Mouse (Mus musculus) limb, embryonic 14.5 days (tissue): ENCODE data around the gene B4galt2. TPM values are rescaled to one million over a fixed set of nuclear protein-coding genes. Genes with fewer than 3 reads are reported as not detected.
A peak's percentile ranks its signal among the peaks of the same experiment; 100 is the strongest.

Experiments
- ATAC-seq: fragments of 200-750 bp; cut with Nextera tagmentation; 2 replicates; pipeline ENCODE4 v1.8.0; 2017; ENCODE audit warnings: low read depth, moderate number of reproducible peaks, moderate TSS enrichment; ENCODE audit not compliant: low FRiP score
- DNase-seq: peaks from one replicate; pipeline ENCODE4 v3.0.0-alpha.2; 2015; ENCODE audit warnings: low spot score
- H3K27ac ChIP-seq: fragments of 300-500 bp; sonication (generic); replicated peaks from 2 replicates; pipeline ENCODE4 v1.5.1; 2014; ENCODE audit warnings: low read depth, mild to moderate bottlenecking, low read length, moderate library complexity, mixed read lengths
- H3K27me3 ChIP-seq: fragments of 300-500 bp; sonication (generic); 2 replicates; pipeline ENCODE4 v1.6.1; 2014; ENCODE audit warnings: low read length, mixed read lengths; ENCODE audit not compliant: control insufficient read depth, insufficient read depth
- H3K36me3 ChIP-seq: fragments of 300-500 bp; sonication (generic); 2 replicates; pipeline ENCODE4 v1.6.1; 2014; ENCODE audit warnings: mild to moderate bottlenecking, low read length, moderate library complexity, mixed read lengths; ENCODE audit not compliant: control insufficient read depth, insufficient read depth
- H3K4me1 ChIP-seq: fragments of 300-500 bp; sonication (generic); 2 replicates; pipeline ENCODE4 v1.6.1; 2014; ENCODE audit warnings: antibody characterized with exemption, low read length, mixed read lengths; ENCODE audit not compliant: control insufficient read depth, insufficient read depth
- H3K4me2 ChIP-seq: fragments of 300-500 bp; sonication (generic); replicated peaks from 2 replicates; pipeline ENCODE4 v1.6.1; 2014; ENCODE audit warnings: low read depth, mild to moderate bottlenecking, low read length, moderate library complexity; ENCODE audit not compliant: severe bottlenecking
- H3K4me3 ChIP-seq: fragments of 300-500 bp; sonication (generic); replicated peaks from 2 replicates; pipeline ENCODE4 v1.5.1; 2014; ENCODE audit warnings: low read length
- H3K9ac ChIP-seq: fragments of 300-500 bp; sonication (generic); 2 replicates; pipeline ENCODE4 v1.6.1; 2014; ENCODE audit warnings: mild to moderate bottlenecking, low read depth, low read length, moderate library complexity; ENCODE audit not compliant: severe bottlenecking
- H3K9me3 ChIP-seq: fragments of 300-500 bp; sonication (generic); 2 replicates; pipeline ENCODE4 v1.6.1; 2016; ENCODE audit warnings: low read length; ENCODE audit not compliant: control insufficient read depth
- POLR2A ChIP-seq: fragments of 200-500 bp; IDR thresholded peaks from 2 replicates; pipeline ENCODE4 v1.8.0; 2012; ENCODE audit warnings: inconsistent platforms, mild to moderate bottlenecking, moderate library complexity, borderline replicate concordance; ENCODE audit not compliant: insufficient read depth, insufficient read length; ENCODE audit errors: extremely low read depth
- WGBS: fragments of 180-500 bp; shearing (Covaris S2); extraction: QIAGEN DNeasy Blood & Tissue Kit; methylation state at CpG from one replicate; pipeline ENCODE4 v1.1.7; 2014; 5-methylcytosine and 5-hydroxymethylcytosine counted together
- polyA plus RNA-seq, 2 experiments: library from polyadenylated mRNA; depleted of rRNA in 1 of 2; stranded (reverse) in 1 of 2; unstranded in 1 of 2; fragments of >200 nt; fragmentation: Nextera tagmentation in 1 of 2; extraction: Ambion mirVana in 1 of 2; gene quantifications; 2 replicates each; pipeline versions ENCODE4 v1.2.1 to v1.2.3; 2012 to 2014

B4galt2 gene
- polyA plus RNA-seq, 2 experiments, result 43.4 to 95.4 TPM

DNA sequence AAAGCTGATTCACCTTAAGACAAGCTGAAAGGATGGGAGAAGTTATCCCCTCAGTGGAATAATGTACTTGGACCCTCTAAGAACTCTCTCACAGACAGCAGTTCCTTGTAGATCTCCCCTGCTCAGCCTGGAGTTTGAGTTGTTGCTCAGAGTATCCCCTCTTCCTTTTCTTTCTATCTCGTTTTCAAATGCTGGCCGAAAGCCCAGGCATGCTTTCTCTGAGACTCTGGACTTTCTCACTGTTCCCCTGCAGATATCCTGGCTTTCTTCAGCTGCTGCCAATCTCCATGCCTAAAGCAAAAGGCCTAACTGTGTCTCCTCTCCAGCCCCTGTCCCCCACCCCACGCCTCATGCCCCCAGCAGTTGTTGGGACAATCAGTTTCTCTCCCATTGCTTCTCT, 35.0 kb upstream of the B4galt2 start:
- no peak for TF ChIP-seq POLR2A
- H3K9ac ChIP-seq, result no peak overlapping the region

DNA sequence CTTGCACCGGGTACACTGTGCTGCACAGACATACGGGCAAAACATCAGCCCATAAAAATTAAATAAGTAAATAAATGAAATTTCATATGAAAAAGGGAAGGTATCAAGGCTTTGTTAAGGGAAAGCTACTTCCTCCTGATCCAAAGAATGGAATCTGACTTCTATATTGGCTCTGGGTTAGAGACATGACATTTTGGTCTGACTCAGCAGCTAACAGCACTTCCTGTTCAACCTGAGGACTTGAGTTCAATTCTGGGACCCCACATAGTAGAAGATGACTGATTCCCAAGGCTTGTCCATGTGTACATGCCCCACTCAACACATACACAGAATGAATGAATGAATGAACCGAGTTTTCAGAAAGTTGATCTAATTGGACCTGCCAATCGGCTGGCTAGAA, 34.6 kb upstream of the B4galt2 start:
- H3K4me2 ChIP-seq, result no peak overlapping the region
- no peaks in the 10 kb centered on the region for H3K9me3 ChIP-seq
- DNase-seq, result no peak
- ATAC-seq, result no peak
- H3K27me3 ChIP-seq, result no peaks in the 10 kb centered on the region
- H3K4me3 ChIP-seq, result no peak overlapping the region
- 88% methylated on average over 4 of the region's 4 CpGs for WGBS
- no peak overlapping the region for H3K9ac ChIP-seq
- no peaks in the 10 kb centered on the region for H3K36me3 ChIP-seq
- TF ChIP-seq POLR2A, result no peak
- peaks cover 15% of the 10 kb centered on the region for H3K4me1 ChIP-seq
- no peak overlapping the region for H3K27ac ChIP-seq

More for the DNA sequence above, 35.0 kb upstream of the B4galt2 start:
- Histone ChIP-seq H3K27ac (no peak overlapping the region), H3K9me3 (no peaks in the 10 kb centered on the region), H3K4me1 (peaks cover 11% of the 10 kb centered on the region), H3K4me3 (no peak overlapping the region), H3K27me3 (no peaks in the 10 kb centered on the region), H3K36me3 (no peaks in the 10 kb centered on the region), H3K4me2 (no peak overlapping the region)
- peak; percentile 44 for DNase-seq
- ATAC-seq, result no peak
- 77% methylated on average over 3 of the region's 3 CpGs for WGBS

DNA sequence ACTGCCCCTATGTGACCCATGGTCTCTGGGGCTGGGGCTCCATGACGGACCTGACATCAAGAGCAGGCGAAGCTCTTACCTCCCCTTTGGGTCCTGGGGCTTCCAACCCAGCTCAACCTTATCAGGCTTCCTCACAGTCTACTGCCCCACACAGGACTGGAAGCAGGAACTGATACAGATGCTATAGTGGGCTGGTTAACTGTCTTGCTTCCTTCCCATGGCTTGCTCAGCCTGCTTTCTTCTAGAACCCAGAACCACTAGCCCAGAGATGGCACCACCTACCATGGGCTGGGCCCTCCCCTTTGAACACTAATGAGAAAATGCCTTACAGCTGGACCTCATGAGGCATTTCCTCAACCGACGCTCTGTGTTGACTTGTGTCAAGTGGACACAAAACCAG, 34.1 kb upstream of the B4galt2 start:
- no peak overlapping the region for H3K27ac ChIP-seq
- no peak overlapping the region for H3K4me3 ChIP-seq
- H3K9me3 ChIP-seq, result no peaks in the 10 kb centered on the region
- no peak for DNase-seq
- H3K9ac ChIP-seq, result no peak overlapping the region
- 80% methylated on average over 4 of the region's 4 CpGs for WGBS
- no peak overlapping the region for H3K4me2 ChIP-seq
- 0 out of 2 replicates have a peak, but pooled peaks cover 4% of the 10 kb centered on the region for H3K36me3 ChIP-seq
- no peak for ATAC-seq
- H3K4me1 ChIP-seq, result peaks cover 18% of the 10 kb centered on the region
- no peak for TF ChIP-seq POLR2A
- no peaks in the 10 kb centered on the region for H3K27me3 ChIP-seq

DNA sequence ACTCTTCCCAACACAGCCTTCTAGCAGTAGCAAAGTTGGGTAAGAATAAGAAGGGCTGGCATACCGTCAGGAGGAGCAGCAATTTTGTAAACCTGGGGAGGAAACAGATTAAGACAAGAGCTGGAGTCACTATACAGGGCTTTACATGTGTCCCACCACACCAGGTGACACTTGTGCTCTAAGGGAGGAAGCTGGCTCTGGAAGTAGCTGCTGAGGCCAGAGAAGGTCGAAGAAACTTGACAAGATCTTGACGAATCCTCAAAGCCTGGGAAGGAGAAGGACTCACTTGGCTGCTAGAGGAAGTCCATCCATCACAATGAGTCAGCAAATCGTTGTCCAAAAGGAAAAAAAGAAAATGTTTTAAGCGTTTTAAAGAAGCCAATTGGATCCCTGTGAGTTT, 33.1 kb upstream of the B4galt2 start:
- Histone ChIP-seq H3K9me3 (no peaks in the 10 kb centered on the region), H3K27me3 (no peaks in the 10 kb centered on the region), H3K27ac (no peak overlapping the region), H3K4me3 (no peak overlapping the region), H3K36me3 (peaks cover 14% of the 10 kb centered on the region), H3K4me1 (peaks cover 18% of the 10 kb centered on the region), H3K9ac (no peak overlapping the region), H3K4me2 (no peak overlapping the region)
- ATAC-seq, result no peak
- WGBS, result 78% methylated on average over 5 of the region's 5 CpGs
- no peak for DNase-seq
- no peak for TF ChIP-seq POLR2A

DNA sequence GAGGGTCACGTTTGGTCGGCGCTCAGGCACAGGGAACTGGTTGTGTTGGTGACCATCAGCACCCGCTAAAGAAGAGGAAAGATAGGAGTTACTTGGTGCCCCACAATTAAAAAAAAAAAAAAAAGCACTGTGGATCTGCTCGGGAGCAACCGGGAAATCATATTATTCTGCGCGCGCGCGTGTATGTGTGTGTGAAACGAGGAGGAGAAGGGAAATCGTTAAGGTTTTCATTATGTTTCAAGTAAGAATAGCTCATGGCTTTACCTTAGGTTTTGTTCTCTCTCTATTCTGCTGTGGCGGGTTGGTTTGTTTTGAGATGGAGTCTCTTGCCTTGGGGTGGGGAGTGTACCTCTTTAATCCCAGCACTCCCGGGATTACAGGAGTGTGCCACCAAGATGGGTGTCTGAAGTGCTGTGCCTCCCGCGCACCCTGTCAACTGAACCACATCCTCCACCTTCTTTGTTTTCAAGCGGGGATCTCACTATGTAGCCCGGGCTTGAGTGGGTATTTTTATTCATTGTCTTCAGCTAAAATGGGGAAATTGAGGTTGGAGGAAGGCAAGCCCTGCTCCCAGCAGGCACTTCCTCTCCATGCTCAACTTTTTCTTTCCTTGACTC, 32.3 kb upstream of the B4galt2 start:
- 7% methylated on average over 19 of the region's 19 CpGs for WGBS
- H3K36me3 ChIP-seq, result peaks cover 20% of the 10 kb centered on the region
- peak overlapping the region; percentile 72 for H3K9ac ChIP-seq
- H3K9me3 ChIP-seq, result no peaks in the 10 kb centered on the region
- peaks cover 18% of the 10 kb centered on the region for H3K4me1 ChIP-seq
- H3K4me2 ChIP-seq, result peak overlapping the region; percentile 99
- no peak for DNase-seq
- no peaks in the 10 kb centered on the region for H3K27me3 ChIP-seq
- H3K27ac ChIP-seq, result peak overlapping the region; percentile 79
- peak overlapping the region; percentile 75 for H3K4me3 ChIP-seq
- no peak for TF ChIP-seq POLR2A
- ATAC-seq, result no peak
